Mouse (Mus musculus): Measurements from ENCODE around the gene Tnr.

- no peak for TF ChIP-seq EP300 (IDR thresholded peaks at IDR 0.05; ENCODE audit: insufficient read depth, low read depth, low read length)
- no peak for TF ChIP-seq CTCF (IDR thresholded peaks at IDR 0.05)
These were observed 147.6 kb downstream of the Tnr start for GRCm38 (mm10) chr1:159671181-159671580.
